Mouse (Mus musculus): ENCODE data around the gene Nosip. TPM values are rescaled to one million over a fixed set of nuclear protein-coding genes. Genes with fewer than 3 reads are reported as not detected.
A peak's percentile ranks its signal among the peaks of the same experiment; 100 is the strongest.
"Not testable (repeated sequence)": the region's sequence is repeated elsewhere in the genome, so short reads cannot be mapped to it uniquely, and the experiment has no call there.

Gene Nosip
- polyA plus RNA-seq, 1 experiment from 2014 or later = 53.8 TPM

DNA sequence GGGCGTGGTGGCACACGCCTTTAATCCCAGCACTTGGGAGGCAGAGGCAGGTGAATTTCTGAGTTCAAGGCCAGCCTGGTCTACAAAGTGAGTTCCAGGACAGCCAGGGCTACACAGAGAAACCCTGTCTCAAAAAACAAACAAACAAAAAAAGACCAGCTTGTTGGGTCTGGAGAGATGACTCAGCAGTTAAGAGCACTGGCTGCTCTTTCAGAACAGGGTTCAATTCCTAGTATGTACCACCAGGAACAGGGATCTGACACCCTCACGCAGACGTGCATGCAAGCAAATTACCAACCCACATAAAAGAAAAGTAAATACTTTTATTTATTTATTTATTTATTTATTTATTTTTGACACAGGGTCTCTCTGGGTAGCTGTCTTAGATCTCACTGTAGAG is 47.9 kb downstream of the Nosip start:
- H3K27me3 ChIP-seq (ENCODE audit: control insufficient read depth, insufficient read depth, low read length); H3K4me2 ChIP-seq (ENCODE audit: low read depth, low read length); H3K27ac ChIP-seq (ENCODE audit: low read length); H3K4me1 ChIP-seq (ENCODE audit: control insufficient read depth, insufficient read depth, low read length); H3K9me3 ChIP-seq (replicated peaks; ENCODE audit: control insufficient read depth, low read length); H3K9ac ChIP-seq (ENCODE audit: low read length); ATAC-seq (replicated peaks; ENCODE audit: extremely low read depth, insufficient read depth, low FRiP score); H3K4me3 ChIP-seq (ENCODE audit: low read length); H3K36me3 ChIP-seq (ENCODE audit: control insufficient read depth, insufficient read depth): not testable (repeated sequence)
- 79% methylated on average over 4 of the region's 4 CpGs for WGBS

DNA sequence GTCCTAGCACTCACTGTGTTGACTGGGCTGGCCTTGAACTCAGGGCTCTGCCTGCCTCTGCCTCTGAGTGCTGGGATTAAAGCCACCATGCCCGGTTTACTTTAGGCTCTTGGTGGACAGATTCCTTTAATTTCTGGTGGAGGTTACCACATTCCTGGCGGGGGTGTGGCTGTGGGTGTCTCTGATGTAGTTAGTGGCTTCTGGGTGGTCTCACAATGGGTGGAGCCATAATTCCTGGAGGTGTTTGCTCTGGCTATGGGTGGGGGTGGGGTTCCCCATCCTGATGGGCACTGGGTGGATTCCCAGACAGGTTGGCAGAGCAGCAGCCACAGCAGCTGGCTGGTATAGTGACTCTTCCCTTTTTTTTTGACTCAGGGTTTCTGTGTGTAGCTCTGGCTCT is 49.7 kb downstream of the Nosip start:
- no peak overlapping the region for H3K27ac ChIP-seq (ENCODE audit: low read length)
- H3K36me3 ChIP-seq (ENCODE audit: control insufficient read depth, insufficient read depth) = no peaks in the 10 kb centered on the region
- WGBS = 56% methylated on average over 2 of the region's 2 CpGs
- H3K4me2 ChIP-seq (ENCODE audit: low read depth, low read length) = no peak overlapping the region
- H3K9ac ChIP-seq (ENCODE audit: low read length) = no peak overlapping the region
- ATAC-seq (replicated peaks; ENCODE audit: extremely low read depth, insufficient read depth, low FRiP score) = no peak
- H3K9me3 ChIP-seq (replicated peaks; ENCODE audit: control insufficient read depth, low read length) = no peaks in the 10 kb centered on the region
- H3K27me3 ChIP-seq (ENCODE audit: control insufficient read depth, insufficient read depth, low read length) = no peaks in the 10 kb centered on the region
- no peak overlapping the region for H3K4me3 ChIP-seq (ENCODE audit: low read length)
- H3K4me1 ChIP-seq (ENCODE audit: control insufficient read depth, insufficient read depth, low read length) = no peaks in the 10 kb centered on the region; the same call in 1 of the 2 replicates

DNA sequence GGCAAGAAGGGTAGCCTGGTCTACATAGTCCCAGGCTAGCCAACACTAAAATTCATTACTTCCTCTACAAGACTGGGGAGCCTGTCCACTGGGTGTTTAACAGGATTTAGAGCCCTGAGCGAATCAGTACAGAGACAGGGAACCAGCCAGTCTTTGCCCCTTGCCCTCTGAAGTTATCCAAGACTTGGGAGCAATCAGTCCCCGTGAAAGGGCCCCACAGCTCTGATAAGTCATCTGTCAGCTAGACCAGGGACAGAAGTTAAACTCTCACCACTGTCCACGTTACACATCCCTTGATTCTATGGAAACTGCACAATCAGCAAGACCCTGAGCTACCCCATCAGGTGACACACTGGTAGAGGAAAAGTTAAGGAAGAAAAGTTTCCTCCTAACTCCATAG is 50.3 kb downstream of the Nosip start:
- WGBS = 49% methylated on average over 3 of the region's 3 CpGs
- Histone ChIP-seq H3K4me3 (ENCODE audit: low read length) (no peak overlapping the region), H3K27ac (ENCODE audit: low read length) (no peak overlapping the region), H3K9me3 (replicated peaks; ENCODE audit: control insufficient read depth, low read length) (no peaks in the 10 kb centered on the region), H3K36me3 (ENCODE audit: control insufficient read depth, insufficient read depth) (no peaks in the 10 kb centered on the region), H3K9ac (ENCODE audit: low read length) (no peak overlapping the region), H3K4me2 (ENCODE audit: low read depth, low read length) (no peak overlapping the region), H3K4me1 (ENCODE audit: control insufficient read depth, insufficient read depth, low read length) (no peaks in the 10 kb centered on the region; the same call in 1 of the 2 replicates), H3K27me3 (ENCODE audit: control insufficient read depth, insufficient read depth, low read length) (no peaks in the 10 kb centered on the region)
- no peak for ATAC-seq (replicated peaks; ENCODE audit: extremely low read depth, insufficient read depth, low FRiP score)

DNA sequence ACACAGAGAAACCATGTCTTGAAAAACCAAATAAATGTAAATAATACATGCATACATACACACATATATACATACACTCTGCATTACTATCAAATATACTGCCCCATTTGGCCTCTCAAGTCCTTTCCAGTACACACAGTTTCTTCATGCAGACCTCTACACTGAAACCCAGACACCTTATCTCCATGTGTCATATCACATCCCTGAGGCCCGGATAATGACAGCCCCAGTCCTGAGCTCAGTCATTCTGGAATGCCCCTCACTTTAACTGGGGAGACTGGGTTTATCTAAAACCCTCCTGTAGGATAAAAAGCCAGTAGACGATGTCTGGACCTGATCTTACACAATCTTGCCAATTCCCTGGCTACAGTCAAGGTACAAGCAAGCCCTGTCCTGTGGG is 51.2 kb downstream of the Nosip start:
- no peak overlapping the region for H3K4me2 ChIP-seq (ENCODE audit: low read depth, low read length)
- H3K9ac ChIP-seq (ENCODE audit: low read length) = no peak overlapping the region
- no peaks in the 10 kb centered on the region for H3K36me3 ChIP-seq (ENCODE audit: control insufficient read depth, insufficient read depth)
- no peaks in the 10 kb centered on the region; the same call in 1 of the 2 replicates for H3K4me1 ChIP-seq (ENCODE audit: control insufficient read depth, insufficient read depth, low read length)
- no peak overlapping the region for H3K27ac ChIP-seq (ENCODE audit: low read length)
- WGBS = 30% methylated on average over 2 of the region's 2 CpGs
- no peak for ATAC-seq (replicated peaks; ENCODE audit: extremely low read depth, insufficient read depth, low FRiP score)
- H3K9me3 ChIP-seq (replicated peaks; ENCODE audit: control insufficient read depth, low read length) = no peaks in the 10 kb centered on the region
- no peak overlapping the region for H3K4me3 ChIP-seq (ENCODE audit: low read length)
- no peaks in the 10 kb centered on the region for H3K27me3 ChIP-seq (ENCODE audit: control insufficient read depth, insufficient read depth, low read length)

GRCm38 (mm10) chr7:45117566-45117965 is 55.3 kb downstream of the Nosip start:
- Histone ChIP-seq H3K27me3 (ENCODE audit: control insufficient read depth, insufficient read depth, low read length) (no peaks in the 10 kb centered on the region), H3K9ac (ENCODE audit: low read length) (no peak overlapping the region), H3K4me3 (ENCODE audit: low read length) (no peak overlapping the region), H3K9me3 (replicated peaks; ENCODE audit: control insufficient read depth, low read length) (no peaks in the 10 kb centered on the region), H3K4me2 (ENCODE audit: low read depth, low read length) (no peak overlapping the region), H3K36me3 (ENCODE audit: control insufficient read depth, insufficient read depth) (peaks cover 22% of the 10 kb centered on the region), H3K4me1 (ENCODE audit: control insufficient read depth, insufficient read depth, low read length) (peaks cover 15% of the 10 kb centered on the region), H3K27ac (ENCODE audit: low read length) (no peak overlapping the region)
- 77% methylated on average over 8 of the region's 8 CpGs for WGBS
- no peak for ATAC-seq (replicated peaks; ENCODE audit: extremely low read depth, insufficient read depth, low FRiP score)

GRCm38 (mm10) chr7:45118336-45118735 is 56.1 kb downstream of the Nosip start:
- no peak for ATAC-seq (replicated peaks; ENCODE audit: extremely low read depth, insufficient read depth, low FRiP score)
- H3K9ac ChIP-seq (ENCODE audit: low read length) = no peak overlapping the region
- H3K4me1 ChIP-seq (ENCODE audit: control insufficient read depth, insufficient read depth, low read length) = peaks cover 23% of the 10 kb centered on the region
- WGBS = 87% methylated on average over 6 of the region's 6 CpGs
- H3K36me3 ChIP-seq (ENCODE audit: control insufficient read depth, insufficient read depth) = peaks cover 29% of the 10 kb centered on the region
- H3K9me3 ChIP-seq (replicated peaks; ENCODE audit: control insufficient read depth, low read length) = no peaks in the 10 kb centered on the region
- H3K4me3 ChIP-seq (ENCODE audit: low read length) = no peak overlapping the region
- H3K4me2 ChIP-seq (ENCODE audit: low read depth, low read length) = no peak overlapping the region
- no peaks in the 10 kb centered on the region for H3K27me3 ChIP-seq (ENCODE audit: control insufficient read depth, insufficient read depth, low read length)
- H3K27ac ChIP-seq (ENCODE audit: low read length) = no peak overlapping the region

DNA sequence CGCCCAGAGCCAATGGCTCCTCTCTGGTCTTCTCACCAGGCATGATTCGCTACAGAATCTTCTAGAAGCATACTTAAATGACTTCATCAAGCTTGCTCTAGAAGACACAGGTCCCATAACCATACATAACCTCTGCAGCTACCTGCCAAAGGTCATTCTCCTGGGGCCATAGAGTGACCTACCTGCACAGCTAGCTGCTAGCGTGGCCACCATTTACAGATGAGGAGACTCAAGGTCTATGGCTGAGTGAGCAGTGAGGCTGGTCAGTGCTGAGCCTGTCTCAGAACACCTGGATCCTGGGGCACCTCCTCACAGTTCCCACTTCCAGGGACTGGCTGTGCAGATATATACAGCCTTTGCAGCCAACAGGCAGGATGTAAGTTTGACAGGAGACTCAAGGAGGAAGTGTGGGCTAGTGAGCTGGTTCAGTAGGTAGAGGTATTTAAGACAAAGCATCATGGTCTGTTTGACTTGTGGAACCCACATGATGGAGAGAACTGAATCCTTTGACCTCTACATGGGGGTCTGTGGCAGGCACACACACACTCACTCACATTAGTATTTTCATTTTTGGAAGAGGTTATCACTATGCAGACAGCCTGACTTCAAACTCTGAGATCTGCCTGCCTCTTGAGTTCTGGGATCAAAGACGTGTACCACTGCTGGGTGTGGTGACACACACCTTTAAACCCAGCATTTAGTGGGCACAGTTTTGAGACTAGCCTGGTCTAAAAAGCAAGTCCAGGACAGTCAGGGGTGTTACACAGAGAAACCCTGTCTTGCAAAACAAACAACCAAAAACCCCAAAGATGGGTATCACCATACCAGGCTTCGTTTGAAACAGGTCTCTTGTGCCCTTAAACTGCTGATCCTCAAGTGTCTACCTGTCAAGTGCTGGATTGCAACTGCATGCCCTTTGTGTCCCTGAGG is 57.8 kb downstream of the Nosip start:
- Histone ChIP-seq H3K4me2 (ENCODE audit: low read depth, low read length) (no peak overlapping the region), H3K9me3 (replicated peaks; ENCODE audit: control insufficient read depth, low read length) (no peaks in the 10 kb centered on the region), H3K27me3 (ENCODE audit: control insufficient read depth, insufficient read depth, low read length) (no peaks in the 10 kb centered on the region), H3K9ac (ENCODE audit: low read length) (no peak overlapping the region), H3K4me1 (ENCODE audit: control insufficient read depth, insufficient read depth, low read length) (peaks cover 28% of the 10 kb centered on the region), H3K36me3 (ENCODE audit: control insufficient read depth, insufficient read depth) (peaks cover 30% of the 10 kb centered on the region), H3K4me3 (ENCODE audit: low read length) (no peak overlapping the region), H3K27ac (ENCODE audit: low read length) (no peak overlapping the region)
- ATAC-seq (replicated peaks; ENCODE audit: extremely low read depth, insufficient read depth, low FRiP score) = no peak
- 79% methylated on average over 5 of the region's 5 CpGs for WGBS

GRCm38 (mm10) chr7:45121404-45121803 is 59.2 kb downstream of the Nosip start:
- Histone ChIP-seq H3K36me3 (ENCODE audit: control insufficient read depth, insufficient read depth) (peaks cover 44% of the 10 kb centered on the region), H3K4me3 (ENCODE audit: low read length) (peak overlapping the region; percentile 19; the same call in 1 of the 2 replicates), H3K9ac (ENCODE audit: low read length) (peak overlapping the region; percentile 51; the same call in 1 of the 2 replicates), H3K4me2 (ENCODE audit: low read depth, low read length) (peak overlapping the region; percentile 35; the same call in 1 of the 2 replicates), H3K27ac (ENCODE audit: low read length) (peak overlapping the region; percentile 56), H3K9me3 (replicated peaks; ENCODE audit: control insufficient read depth, low read length) (no peaks in the 10 kb centered on the region), H3K27me3 (ENCODE audit: control insufficient read depth, insufficient read depth, low read length) (no peaks in the 10 kb centered on the region), H3K4me1 (ENCODE audit: control insufficient read depth, insufficient read depth, low read length) (peaks cover 33% of the 10 kb centered on the region)
- no peak for ATAC-seq (replicated peaks; ENCODE audit: extremely low read depth, insufficient read depth, low FRiP score)
- WGBS = 51% methylated on average over 8 of the region's 8 CpGs

DNA sequence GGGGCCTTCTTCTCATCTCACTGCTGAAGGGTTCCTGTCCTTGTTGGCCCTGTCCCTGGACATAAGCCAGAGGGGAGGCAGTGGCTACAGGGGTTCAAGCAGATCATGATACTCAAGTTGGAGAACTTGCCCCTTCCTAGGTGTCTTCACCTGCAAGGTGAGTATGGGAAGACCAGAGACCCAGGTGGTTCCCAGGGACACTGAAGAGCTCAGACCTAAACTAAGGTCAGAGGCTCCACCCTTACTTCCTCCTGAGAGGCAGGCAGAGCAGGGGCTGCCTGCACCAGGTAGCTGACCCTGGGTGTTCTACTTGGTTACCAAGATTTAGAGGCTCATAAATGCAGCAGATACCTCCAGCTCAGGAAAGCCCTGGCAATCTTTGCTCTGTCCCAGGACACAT is 59.7 kb downstream of the Nosip start:
- Histone ChIP-seq H3K4me2 (ENCODE audit: low read depth, low read length) (peak overlapping the region; percentile 35; the same call in 1 of the 2 replicates), H3K4me3 (ENCODE audit: low read length) (peak overlapping the region; percentile 19; the same call in 1 of the 2 replicates), H3K9me3 (replicated peaks; ENCODE audit: control insufficient read depth, low read length) (no peaks in the 10 kb centered on the region), H3K36me3 (ENCODE audit: control insufficient read depth, insufficient read depth) (peaks cover 49% of the 10 kb centered on the region), H3K27ac (ENCODE audit: low read length) (peak overlapping the region; percentile 46), H3K27me3 (ENCODE audit: control insufficient read depth, insufficient read depth, low read length) (no peaks in the 10 kb centered on the region), H3K9ac (ENCODE audit: low read length) (peak overlapping the region; percentile 51), H3K4me1 (ENCODE audit: control insufficient read depth, insufficient read depth, low read length) (peaks cover 38% of the 10 kb centered on the region)
- no peak for ATAC-seq (replicated peaks; ENCODE audit: extremely low read depth, insufficient read depth, low FRiP score)

All from heart, embryonic 16.5 days (tissue).